Mouse (Mus musculus) left cerebral cortex, postnatal 14 days (tissue): ENCODE data around the gene Megf11. TPM values are rescaled to one million over a fixed set of nuclear protein-coding genes. Genes with fewer than 3 reads are reported as not detected.
A peak's percentile ranks its signal among the peaks of the same experiment; 100 is the strongest.

ENCODE experiments used
- DNase-seq, 2 experiments: peaks; one replicate each; pipeline ENCODE4 v3.0.0; 2021 to 2022; ENCODE audit warnings: low spot score in 2 of 2, mixed read lengths in 1 of 2
- intact Hi-C: fragments of 180-260 bp; cut with DNase I; formaldehyde crosslinking; loops from one replicate; pipeline ENCODE4 v1.15.1; 2025
- long read RNA-seq, 2 experiments: library from polyadenylated mRNA; stranded (forward); transcript quantifications; one replicate each; pipeline ENCODE4 v2.0.0; 2021
- total RNA-seq, 2 experiments: library from RNA; stranded (reverse); gene quantifications; 2 replicates each; pipeline ENCODE4 v1.2.3; 2021

Megf11 gene
- total RNA-seq, result 10 to 100 TPM; 13.6 to 14.5 TPM
- long read RNA-seq, experiment 1, partial matches to known transcripts, result 5 of 16 reads
- long read RNA-seq, experiment 1, other reads (novel, unspliced or antisense), result 8 of 16 reads
- long read RNA-seq, experiment 2, partial matches to known transcripts, result 9 of 12 reads
- long read RNA-seq, experiment 2, other reads (novel, unspliced or antisense), result 3 of 12 reads

DNA sequence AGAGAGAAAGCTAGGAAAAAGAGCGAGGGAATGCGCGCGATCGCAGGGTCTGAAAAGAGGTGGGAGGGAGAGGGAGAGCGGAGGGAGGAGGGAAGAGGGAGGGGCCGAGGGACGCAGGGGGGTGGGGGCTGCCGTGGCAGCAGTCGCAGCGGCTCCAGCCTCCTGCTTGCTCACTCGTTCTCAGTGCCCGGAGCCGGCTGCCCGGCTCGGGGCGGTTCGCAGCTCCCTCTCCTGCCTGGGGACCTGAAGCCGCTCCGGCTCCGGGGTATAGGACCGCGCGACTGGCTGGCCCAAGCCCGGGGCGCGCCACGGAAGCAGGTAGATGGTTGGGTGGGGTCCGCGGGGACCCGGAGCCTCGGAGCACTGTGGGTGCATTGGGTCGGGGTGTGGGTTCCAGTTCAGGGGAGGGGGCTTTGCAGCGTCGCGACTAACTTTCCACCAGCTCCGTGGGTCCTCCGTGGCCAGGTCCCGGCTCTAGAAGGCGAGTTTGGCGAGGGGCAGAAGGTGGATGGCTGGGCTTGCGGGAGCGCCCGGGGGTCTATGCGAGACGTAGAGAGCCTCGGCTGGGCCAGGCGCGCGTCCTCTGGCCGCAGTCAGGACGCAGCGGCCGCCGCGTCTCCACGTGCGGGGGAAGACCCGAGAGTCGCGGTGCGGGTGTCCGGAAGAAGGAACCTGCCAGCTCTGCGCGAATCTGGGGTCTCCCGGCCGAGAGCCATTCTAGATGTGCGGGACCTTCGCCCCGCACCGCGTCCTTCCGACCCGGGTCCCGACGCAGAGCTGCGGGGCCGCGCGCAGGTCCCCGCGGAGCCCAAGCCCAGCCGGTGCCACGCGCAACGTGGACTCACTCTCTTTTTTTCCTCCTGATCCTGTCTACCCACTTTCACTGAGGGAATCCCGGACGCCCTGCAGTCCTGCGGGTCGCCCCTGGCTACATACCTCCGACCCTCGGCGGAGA lies at the start of gene Megf11:
Gene Megf11 (plus strand): TSS at position 116 of the 955 bp plus-strand sequence.
- intact Hi-C loops, result no loop called here
- DNase-seq, result peak; percentile 35 to 50

DNA sequence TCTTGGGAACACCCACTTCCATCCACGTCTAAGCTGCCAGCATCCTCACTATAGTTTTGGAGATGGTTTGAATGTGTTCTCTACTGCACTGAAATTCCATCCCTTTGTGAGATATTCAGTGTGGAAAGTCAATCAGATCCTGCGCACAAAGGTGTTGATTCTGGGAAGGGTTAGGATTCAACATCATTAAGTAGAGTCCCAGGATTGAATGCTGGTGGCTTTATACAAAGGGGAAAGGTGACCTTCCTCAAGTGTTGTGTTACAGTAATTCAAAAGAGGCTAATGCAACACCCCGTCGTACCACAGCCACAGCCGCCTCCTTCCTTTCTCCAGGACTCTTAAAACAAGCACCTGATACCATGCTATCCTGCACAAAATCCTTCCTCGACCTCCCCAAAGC lies 49.6 kb upstream of the Megf11 start:
- DNase-seq, result no peak
- intact Hi-C loops, result no loop called here

DNA sequence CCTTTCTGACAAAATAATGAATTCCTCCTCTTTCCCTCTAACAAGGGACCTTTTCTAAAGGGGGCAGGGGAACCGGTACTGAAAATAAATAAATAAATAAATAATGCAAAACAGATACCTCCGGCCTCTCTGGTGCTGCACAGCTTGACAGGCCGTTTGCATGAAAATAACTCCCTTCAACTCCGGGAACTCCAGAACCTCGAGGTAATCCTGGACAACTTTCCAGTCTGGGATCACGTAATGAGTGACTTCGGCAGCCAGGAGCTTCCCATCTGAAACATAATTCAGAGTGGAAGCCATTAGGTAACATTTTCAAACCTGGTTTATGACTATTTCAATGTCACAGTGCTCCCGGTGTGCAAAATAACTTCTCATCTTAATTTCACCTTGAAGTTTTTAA lies 46.1 kb upstream of the Megf11 start:
- no peak for DNase-seq
- intact Hi-C loops, result no loop called here

DNA sequence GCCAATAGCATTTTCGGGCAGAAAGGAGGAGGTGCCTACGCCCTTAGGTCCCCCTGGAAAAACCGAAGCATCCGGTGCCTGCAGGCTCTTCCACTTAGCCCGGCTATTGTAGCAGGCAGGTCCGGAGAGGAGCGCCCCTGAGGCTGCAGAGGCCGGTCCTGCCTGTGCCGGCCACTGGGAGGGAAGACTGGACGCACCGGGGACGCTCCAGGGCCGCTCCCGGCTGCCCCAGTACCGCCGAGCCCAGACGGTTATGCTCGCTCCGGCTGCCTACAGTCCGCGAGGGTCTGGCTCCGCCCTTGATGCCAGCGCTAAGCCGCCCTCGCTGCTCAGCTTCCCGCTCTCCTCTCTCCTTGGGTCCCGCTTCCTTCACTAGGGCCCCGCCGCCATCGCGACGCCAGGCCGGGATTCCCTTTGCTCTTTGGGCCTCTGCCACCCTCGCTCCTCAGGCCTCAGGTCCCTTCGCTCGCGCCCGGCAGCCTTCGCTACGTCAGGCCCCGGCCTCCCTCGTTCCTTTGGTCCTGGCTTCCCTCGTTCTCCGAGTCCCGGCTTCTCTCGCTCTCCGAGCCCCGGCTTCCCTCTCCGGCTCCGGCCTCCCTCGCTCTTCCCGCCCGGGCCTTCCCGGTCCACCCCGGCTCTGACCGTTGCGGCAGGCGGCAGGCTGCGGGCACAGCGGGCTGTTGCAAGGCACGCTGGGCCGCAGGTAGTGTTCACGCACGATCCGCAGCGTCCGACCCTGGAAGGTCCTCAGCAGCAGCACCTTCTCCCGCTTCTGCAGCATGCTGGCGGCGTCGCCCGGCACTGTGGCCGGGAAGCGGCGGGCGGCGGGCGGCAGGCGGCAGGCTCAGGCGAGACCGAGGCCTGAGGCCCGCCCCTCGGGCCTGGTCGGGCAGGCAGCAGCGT lies 44.8 kb upstream of the Megf11 start:
- intact Hi-C loops, result loop anchor here (10.0 kb wide), 1 partner anchor 624 kb away; the partner anchor contains the start of gene Ints14
- peak; percentile 51 to 67 for DNase-seq

DNA sequence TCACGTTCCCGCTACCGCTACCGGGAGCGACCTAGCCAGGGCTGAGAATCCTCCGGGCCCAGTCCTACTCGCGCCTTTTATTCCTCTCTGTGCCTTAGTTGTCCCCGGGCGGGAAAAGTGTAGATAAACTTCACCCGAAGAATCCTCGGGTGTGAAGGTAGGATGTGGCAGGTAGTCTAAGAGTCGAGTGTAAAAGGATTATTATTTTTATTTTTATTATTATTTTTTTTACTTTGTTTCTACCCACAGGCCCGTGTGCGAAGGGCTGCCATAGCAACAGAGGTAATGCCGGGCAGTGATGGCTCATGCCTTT lies 44.2 kb upstream of the Megf11 start, which contains the start of gene Dis3l:
Gene Dis3l (minus strand): TSS at position 35 of the 313 bp plus-strand sequence.
- no peak for DNase-seq
- intact Hi-C loops, result loop anchor here (10.0 kb wide), 1 partner anchor 624 kb away; the partner anchor contains the start of gene Ints14

DNA sequence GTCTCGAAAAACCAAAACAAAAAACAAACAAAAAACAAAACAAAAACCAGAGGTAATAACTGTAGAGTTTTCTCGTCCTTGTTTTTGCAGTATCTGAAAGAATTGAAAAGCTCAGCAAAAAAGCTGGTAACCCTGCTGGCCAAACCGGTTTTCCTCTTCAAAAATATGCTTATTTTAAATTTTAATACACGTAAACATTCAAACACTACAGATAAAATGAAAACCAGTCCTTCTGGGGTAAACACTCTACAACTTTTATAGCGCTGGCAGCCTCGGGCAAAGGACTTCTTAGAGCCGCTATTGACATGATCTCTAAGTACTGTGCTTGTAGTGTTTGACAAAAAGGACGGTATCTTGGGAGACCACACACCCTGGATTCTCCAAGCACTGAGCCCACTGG lies 43.8 kb upstream of the Megf11 start:
- intact Hi-C loops, result loop anchor here (10.0 kb wide), 1 partner anchor 623 kb away; the partner anchor contains the start of gene Ints14
- no peak for DNase-seq

DNA sequence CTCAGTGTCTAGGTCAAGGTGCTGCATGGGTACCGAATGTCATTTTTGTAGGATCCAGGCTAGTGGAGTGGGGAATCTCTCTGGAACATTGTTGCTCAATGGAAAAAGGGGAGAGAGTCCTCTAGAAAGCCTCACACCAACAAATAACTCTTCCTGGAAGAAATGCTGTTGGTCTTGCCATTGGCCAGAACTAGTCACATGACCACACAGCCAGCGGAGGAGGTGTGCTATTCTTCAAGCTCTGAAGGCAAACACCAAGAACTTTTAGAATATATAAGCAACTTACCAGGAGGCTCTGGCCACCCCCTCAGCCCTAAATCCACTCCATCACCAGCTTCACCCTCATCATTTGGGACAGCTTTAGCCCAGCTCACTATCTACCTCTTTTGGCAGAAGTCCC lies 41.8 kb upstream of the Megf11 start:
- no peak for DNase-seq
- intact Hi-C loops, result loop anchor here (10.0 kb wide), 1 partner anchor 621 kb away; the partner anchor contains the start of gene Ints14

DNA sequence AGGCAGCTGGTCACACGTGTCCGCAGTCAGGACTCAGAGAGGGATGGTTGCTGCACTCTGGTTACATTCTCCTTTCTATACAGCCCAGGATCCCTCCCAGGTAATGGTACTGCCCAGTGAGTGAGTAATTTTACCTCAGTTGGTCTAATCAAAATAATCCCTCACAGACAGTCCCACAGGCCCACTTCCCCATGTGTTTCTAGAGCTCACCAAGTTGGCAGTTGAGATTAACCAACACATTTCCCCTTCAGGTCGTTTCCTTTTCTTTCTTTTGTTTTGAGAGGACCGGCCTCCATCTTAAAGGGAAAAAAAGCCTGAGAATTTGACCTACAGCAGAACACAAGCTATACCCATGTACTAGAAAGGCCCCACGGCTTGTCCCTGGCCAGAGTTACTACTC lies 39.5 kb upstream of the Megf11 start:
- intact Hi-C loops, result loop anchor here (2.0 to 10.0 kb wide), 2 partner anchors 293 to 619 kb away; partner anchors contain the start of gene Ints14
- no peak for DNase-seq

DNA sequence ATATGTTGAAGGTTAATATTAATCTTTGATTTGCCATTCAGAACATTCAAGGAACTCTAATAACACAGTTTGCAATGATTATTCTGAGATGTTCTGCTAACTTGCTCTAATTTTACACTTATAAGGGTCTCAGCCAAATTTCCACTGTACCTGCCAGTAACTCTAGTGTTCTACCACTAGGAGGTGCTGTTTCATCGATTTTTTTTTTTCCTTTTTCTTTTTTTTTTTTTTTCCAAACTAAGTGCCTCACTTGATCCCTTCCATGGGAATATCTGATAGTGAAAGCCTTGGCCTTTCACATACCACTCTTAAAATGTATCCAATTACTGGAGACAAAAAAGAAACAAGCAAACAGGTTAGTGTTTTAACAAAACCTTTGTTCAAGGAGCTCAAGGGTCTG lies 38.0 kb upstream of the Megf11 start:
- intact Hi-C loops, result loop anchor here (2.0 to 10.0 kb wide), 2 partner anchors 291 to 617 kb away; partner anchors contain the start of gene Ints14

DNA sequence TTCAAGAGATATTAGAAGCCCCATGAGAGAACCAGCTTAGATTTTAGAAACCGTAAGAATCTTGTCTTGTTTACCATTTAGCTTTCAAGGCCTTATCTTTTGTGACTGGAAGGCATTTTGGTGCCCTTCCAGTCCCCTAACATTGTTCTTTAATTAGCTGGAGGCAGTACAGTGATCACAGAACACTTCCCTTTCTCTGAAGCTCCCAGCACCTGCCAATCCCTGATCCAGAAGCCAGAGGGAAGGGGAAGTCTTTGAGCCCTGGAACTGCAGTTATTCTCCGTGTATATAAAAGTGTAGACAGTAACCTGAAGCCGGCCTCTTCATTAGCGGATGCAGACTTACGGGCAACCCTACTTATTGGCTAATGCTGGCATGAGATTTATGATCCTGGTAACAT lies 35.9 kb upstream of the Megf11 start:
- intact Hi-C loops, result loop anchor here (2.0 to 10.0 kb wide), 2 partner anchors 341 to 615 kb away; partner anchors contain the start of gene Ints14
- no peak for DNase-seq

More for the DNA sequence above, 38.0 kb upstream of the Megf11 start:
- no peak for DNase-seq

DNA sequence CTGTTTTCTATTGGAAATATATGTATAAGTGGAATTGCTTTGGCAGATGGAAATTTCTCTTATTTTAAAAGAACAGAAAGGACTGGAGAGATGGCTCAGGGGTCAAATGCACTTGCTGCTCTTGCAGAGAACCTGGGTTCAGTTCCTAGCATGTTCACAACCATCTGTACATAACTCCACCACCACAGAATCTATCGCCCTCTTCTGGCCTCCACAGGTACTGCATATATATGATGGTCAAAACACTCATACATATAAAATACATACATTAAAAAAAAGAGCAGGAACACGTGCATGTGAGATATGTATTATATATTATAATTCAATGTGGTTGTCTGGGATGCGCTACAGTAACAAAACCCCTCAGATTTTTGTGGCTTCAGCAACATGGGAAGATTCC lies 34.2 kb upstream of the Megf11 start:
- DNase-seq, result no peak
- intact Hi-C loops, result no loop called here

DNA sequence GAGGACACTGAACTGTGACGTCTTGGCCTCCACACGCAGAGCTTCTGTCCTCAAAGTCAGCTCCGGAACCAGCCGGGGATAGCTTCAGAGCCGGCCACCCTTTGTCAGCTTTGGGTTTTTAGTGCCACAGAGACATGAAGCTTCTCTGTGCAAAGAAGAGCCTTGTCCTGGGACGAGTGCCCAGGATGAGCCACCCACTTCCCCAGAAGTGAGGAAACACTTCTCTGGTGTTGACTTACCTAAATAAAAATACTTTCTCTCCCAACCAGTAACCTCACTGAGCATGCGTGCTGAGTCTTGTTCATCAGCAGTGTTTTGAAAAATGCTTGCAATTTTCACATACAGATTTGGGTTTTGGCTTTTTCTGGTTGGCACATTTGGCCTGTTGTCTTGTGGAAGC lies 29.8 kb upstream of the Megf11 start:
- intact Hi-C loops, result no loop called here
- peak; percentile 47 to 64 for DNase-seq

DNA sequence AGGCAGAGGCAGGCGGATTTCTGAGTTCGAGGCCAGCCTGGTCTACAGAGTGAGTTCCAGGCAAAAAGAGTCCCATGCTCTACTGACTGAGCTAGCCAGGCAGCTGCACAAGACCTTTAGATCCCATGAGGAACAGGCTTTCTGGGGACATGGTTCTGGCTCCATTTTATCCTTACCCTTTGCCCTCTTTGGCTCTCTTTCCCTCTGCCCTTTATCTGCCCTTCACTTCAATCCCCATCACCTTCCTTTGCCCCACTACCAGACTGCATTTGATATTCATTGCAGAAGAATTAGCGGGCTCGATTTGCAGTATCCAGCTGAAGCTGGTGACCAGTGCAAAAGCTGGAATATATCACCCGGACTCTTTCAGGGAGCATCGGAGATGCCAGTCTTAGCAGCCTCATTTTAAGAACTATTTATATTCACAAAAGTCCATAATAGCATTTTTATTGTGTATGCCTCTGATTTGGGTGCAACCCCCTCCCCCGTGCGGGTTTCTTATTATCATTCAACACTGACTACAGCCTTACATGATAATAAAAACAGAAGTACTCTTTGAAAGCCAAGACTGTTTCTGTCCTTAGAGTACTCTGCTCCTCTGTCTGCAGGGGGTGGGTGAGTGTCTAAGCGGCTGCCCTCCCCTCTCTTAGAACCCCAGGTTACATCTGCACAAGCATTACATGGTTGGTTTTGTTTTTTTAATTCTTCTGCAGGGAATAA lies 24.0 kb upstream of the Megf11 start:
- DNase-seq, result no peak
- intact Hi-C loops, result no loop called here

DNA sequence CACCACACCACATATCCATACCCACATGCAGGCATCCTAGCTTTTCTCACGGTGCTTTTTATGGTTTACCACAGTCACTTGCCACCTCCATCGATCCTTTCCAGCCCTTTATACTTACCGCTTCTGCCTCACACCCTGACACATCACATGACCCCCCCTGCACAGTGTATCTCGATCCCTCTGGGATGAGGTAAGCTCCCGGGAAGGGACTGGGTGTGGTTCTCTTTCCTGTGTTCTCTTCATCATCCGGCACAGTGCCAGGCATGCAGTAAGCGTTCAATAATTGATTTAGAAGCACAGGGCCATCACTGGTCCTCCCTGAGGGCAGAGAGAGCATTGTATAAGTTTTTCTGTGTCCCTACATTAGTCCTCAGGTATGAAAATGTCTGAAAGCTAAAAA lies 15.6 kb upstream of the Megf11 start:
- intact Hi-C loops, result no loop called here
- DNase-seq, result no peak

DNA sequence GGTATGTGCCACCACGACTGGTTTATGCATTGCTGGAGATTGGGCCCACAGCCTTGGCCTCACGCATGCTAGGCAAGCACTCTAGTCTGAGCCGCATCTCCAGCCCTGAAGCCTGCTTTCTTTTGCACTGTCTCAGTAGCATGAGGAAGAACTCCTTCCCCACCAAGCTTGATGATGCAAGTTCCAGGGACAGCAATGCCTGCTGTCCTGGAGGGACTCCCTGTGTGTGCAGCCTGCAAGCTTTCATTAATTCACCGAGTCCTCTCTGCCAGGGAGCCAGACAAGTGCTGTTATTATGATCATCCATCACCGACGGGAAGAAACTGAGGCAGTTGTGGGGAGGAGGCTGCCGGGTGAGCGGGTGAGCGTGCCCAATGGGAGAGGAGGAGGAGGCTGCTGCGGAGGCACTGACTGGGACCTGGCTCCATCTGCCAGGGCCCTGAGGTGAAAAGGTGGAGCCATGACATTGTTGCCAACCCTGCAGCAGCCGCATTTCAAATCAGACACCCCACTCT lies 14.1 kb upstream of the Megf11 start:
- DNase-seq, result no peak
- intact Hi-C loops, result no loop called here

DNA sequence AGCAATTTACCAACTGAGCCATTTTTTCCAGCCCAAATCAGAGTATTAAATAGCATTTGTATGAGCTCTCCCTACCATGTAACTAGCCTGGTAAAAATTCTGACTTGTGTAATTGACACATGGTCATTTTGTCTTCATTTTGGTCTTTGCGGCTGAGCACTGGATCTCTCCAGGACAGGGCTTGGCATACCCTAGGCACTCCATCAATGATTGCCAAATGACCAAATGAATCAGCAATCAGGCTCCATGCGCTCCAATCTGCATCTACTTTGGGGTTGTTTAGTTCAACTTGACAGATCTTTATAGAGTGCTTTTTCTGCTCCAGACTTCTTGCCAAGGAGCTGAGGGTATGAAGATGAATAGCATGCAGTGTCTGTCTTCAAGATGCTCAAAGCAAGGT lies 9.0 kb upstream of the Megf11 start:
- intact Hi-C loops, result no loop called here

DNA sequence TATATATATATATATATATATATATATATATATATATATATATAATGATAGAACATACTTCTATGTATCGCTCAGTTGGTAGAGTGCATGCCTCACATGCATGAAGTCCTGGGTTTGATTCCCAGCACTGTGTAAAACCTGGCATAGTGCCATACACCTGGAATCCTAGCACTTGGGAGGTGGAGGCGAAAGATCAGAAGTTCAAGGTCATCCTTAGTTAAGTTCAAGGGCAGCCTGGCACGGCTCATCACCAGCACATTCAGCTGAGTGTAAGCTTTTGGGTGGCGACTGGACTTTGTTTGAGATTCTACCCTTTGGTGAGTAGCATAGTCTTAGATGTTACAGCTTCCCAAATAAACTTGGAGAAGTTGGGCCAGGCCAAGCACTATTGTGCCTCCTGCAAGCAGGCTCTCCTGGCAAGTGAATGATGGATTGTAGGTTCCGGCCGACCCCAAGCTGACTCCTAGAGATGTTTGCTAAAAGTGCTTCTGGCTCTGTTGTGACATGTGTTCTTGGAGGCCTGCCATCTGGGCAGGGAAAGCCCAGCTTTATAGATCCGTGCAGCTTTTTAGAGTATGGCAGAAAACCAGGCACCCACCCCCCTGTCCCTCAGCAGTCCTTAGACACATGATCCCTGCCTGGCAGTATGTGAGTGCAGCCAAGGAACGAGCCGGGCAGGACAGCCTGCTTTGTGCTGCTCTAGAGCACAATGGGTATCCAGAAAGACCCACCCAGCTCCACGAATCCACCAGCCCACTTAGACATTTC lies 2.2 kb upstream of the Megf11 start:
- no peak for DNase-seq
- intact Hi-C loops, result no loop called here

More for the DNA sequence above, 9.0 kb upstream of the Megf11 start:
- DNase-seq, result no peak
